Mouse (Mus musculus): ENCODE results near the gene Zfp599. TPM values are rescaled to one million over a fixed set of nuclear protein-coding genes. Genes with fewer than 3 reads are reported as not detected.

Zfp599 gene
- total and polyA plus RNA-seq, 3 experiments, result 7.6 to 12.1 TPM; not detected in 1

DNA sequence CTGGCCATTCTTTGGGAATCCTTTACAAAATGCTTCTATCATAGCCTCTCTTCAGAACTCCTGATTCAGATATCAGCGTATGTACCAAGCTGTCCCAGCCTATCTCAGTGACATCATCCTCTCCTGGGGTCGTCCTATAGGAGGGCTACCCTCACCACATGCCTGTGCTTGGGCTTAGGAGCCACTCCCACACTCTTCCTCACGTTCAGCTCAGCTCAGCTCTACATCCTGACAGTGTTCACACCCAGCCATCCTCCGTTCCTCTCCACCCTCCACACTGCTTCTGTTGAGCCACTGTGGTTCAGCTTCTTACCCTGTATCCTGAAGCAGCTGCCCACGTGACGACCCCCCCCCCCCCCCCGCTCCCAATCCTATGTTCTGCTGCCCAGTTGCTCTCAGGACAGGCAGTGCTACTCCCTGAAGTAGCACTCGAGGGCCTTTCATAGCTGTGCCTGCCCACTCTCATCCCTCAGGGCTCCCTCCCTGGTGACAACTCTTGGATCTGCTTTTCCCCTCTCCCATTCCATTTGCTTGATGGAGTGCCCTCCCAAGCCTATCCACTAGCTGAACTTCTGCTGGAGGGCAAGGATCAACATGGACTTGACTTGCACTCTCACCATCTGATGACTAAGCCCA, 41.7 kb downstream of the Zfp599 start:
- Histone ChIP-seq H3K27ac (ENCODE audit: control insufficient read depth, low read depth, low read length) (no peak overlapping the region), H3K36me3 (ENCODE audit: control insufficient read depth in 1 of 2, insufficient read depth in 2 of 2, low read length in 2 of 2) (peaks cover 0 to 17% of the 10 kb centered on the region in 2 experiments; a peak in 2 of 4 replicates), H3K27me3 (ENCODE audit: control insufficient read depth in 1 of 2, insufficient read depth in 2 of 2, low read length in 2 of 2) (peaks cover 0 to 3% of the 10 kb centered on the region in 2 experiments; a peak in 1 of 4 replicates), H3K9me3 (replicated peaks; ENCODE audit: insufficient read depth, low read length) (no peaks in the 10 kb centered on the region), H3K9ac (ENCODE audit: control insufficient read depth, low read depth, low read length, poor library complexity, severe bottlenecking) (no peak overlapping the region), H3K4me3 (ENCODE audit: control insufficient read depth in 1 of 2, insufficient read depth in 1 of 2, low read depth in 2 of 2, low read length in 2 of 2) (no peak overlapping the region), H3K4me1 (ENCODE audit: control insufficient read depth in 1 of 2, insufficient read depth in 2 of 2, low read length in 2 of 2) (peaks cover 10 to 19% of the 10 kb centered on the region in 2 experiments), H3K79me2 (ENCODE audit: control insufficient read depth, insufficient read depth, low read length, poor library complexity) (no peaks in the 10 kb centered on the region)
- no peak for TF ChIP-seq GABPA (IDR thresholded peaks at IDR 0.05; ENCODE audit: low read depth, low read length)
- TF ChIP-seq MAFK (IDR thresholded peaks at IDR 0.05; ENCODE audit: borderline replicate concordance, low read depth, low read length), result no peak
- no peak for TF ChIP-seq SMC3 (IDR thresholded peaks at IDR 0.05; ENCODE audit: low read depth, low read length)
- TF ChIP-seq ZNF384 (IDR thresholded peaks at IDR 0.05; ENCODE audit: low read depth, low read length), result no peak
- no peak for TF ChIP-seq BHLHE40 (IDR thresholded peaks at IDR 0.05; ENCODE audit: borderline replicate concordance, low read depth, low read length)
- no peak for TF ChIP-seq POLR2A (IDR thresholded peaks at IDR 0.05; ENCODE audit: control insufficient read depth in 1 of 2, insufficient read depth in 1 of 2, low read depth in 1 of 2, low read length in 2 of 2, poor library complexity in 1 of 2)
- DNase-seq (ENCODE audit: low read depth, low spot score), result no peak

DNA sequence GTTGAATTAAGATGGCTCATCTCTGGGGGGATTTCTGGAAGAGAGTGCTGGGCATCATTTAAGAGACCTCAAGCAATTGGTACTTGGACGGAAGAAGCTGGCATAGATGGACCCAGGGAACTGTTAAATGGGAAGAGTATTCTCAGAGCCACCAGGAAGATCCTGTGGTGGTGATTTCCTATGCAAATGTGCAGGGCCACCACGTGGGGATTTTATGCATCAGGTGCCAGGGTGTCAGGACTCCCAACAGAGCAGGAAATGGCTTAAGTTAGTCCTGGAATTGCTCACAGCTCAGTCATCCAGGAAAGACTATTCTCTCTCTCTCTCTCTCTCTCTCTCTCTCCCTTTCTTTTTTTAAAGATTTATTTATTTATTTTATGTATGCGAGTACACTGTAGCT, 43.0 kb downstream of the Zfp599 start:
- no peak for DNase-seq (ENCODE audit: low read depth, low spot score)
- Histone ChIP-seq H3K27me3 (ENCODE audit: control insufficient read depth in 1 of 2, insufficient read depth in 2 of 2, low read length in 2 of 2) (peaks cover 0 to 3% of the 10 kb centered on the region in 2 experiments; a peak in 1 of 4 replicates), H3K9me3 (replicated peaks; ENCODE audit: insufficient read depth, low read length) (no peaks in the 10 kb centered on the region), H3K4me3 (ENCODE audit: control insufficient read depth in 1 of 2, insufficient read depth in 1 of 2, low read depth in 2 of 2, low read length in 2 of 2) (no peak overlapping the region), H3K36me3 (ENCODE audit: control insufficient read depth in 1 of 2, insufficient read depth in 2 of 2, low read length in 2 of 2) (peaks cover 0 to 17% of the 10 kb centered on the region in 2 experiments; a peak in 2 of 4 replicates), H3K4me1 (ENCODE audit: control insufficient read depth in 1 of 2, insufficient read depth in 2 of 2, low read length in 2 of 2) (peaks cover 10 to 19% of the 10 kb centered on the region in 2 experiments), H3K9ac (ENCODE audit: control insufficient read depth, low read depth, low read length, poor library complexity, severe bottlenecking) (no peak overlapping the region), H3K79me2 (ENCODE audit: control insufficient read depth, insufficient read depth, low read length, poor library complexity) (no peaks in the 10 kb centered on the region), H3K27ac (ENCODE audit: control insufficient read depth, low read depth, low read length) (no peak overlapping the region)
- TF ChIP-seq CHD2 (IDR thresholded peaks at IDR 0.05; ENCODE audit: low read length) (no peak), JUND (IDR thresholded peaks at IDR 0.05; ENCODE audit: low read depth, low read length) (no peak), MEF2A (IDR thresholded peaks at IDR 0.05; ENCODE audit: extremely low read depth, insufficient replicate concordance, low read depth, low read length, poor library complexity, severe bottlenecking) (no peak), MAX (IDR thresholded peaks at IDR 0.05; ENCODE audit: low read length) (no peak), GATA1 (IDR thresholded peaks at IDR 0.05; ENCODE audit: low read depth, low read length) (no peak), MAFK (IDR thresholded peaks at IDR 0.05; ENCODE audit: borderline replicate concordance, low read depth, low read length) (no peak), ELF1 (IDR thresholded peaks at IDR 0.05; ENCODE audit: low read depth, low read length) (no peak), MYB (IDR thresholded peaks at IDR 0.05; ENCODE audit: low read depth, low read length) (no peak), ZMIZ1 (IDR thresholded peaks at IDR 0.05; ENCODE audit: low read depth, low read length) (no peak)

Measured in MEL (cell line).